Mouse (Mus musculus): ENCODE measurements around the gene Syce1l. TPM values are rescaled to one million over a fixed set of nuclear protein-coding genes. Genes with fewer than 3 reads are reported as not detected.
A peak's percentile ranks its signal among the peaks of the same experiment; 100 is the strongest.

Syce1l gene
- total RNA-seq (2021), result not detected

DNA sequence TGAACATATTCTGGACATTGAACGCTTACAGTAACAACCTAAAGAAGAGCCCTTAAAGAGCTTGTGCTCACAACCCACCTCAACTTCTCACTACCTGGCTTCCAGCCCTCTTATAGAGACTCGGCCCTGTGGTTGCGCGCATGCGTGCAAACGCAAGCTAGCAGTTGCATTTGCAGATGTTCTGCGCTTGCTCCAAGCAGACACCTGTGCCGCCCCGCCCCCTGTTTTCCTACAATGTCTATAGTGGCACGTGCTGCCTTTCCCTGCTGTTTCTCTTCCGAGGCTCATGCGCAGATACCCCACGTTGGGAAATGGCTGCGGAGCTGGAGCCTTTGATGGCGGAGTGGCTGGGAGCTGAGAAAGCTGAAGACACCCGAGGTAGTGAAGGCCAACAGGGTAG lies at the start of gene Syce1l:
Gene Syce1l (plus strand): TSS at position 288 of the 400 bp plus-strand sequence.
- intact Hi-C loops (cut with DNase I), result no loop called here
- DNase-seq, result no peak

DNA sequence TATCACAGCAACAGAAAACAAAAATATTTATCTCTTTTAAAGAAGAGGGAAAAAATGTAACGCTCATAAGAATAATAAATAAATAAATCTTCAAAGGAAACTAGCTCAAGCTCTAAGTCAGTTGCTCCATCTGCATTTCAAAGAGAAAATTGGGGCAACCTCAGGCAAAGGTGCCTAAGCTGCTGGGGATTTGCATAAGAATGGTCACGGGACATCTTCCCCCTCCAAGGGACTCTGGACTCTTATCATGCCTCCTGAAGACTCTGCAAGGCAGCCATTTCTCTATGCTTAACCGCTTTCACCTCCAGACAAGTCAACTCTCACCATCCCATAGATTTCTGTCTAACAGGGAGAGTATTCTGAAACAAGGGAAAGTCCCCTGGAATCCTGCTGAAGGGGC lies 44.6 kb upstream of the Syce1l start:
- DNase-seq, result no peak
- intact Hi-C loops (cut with DNase I), result no loop called here

DNA sequence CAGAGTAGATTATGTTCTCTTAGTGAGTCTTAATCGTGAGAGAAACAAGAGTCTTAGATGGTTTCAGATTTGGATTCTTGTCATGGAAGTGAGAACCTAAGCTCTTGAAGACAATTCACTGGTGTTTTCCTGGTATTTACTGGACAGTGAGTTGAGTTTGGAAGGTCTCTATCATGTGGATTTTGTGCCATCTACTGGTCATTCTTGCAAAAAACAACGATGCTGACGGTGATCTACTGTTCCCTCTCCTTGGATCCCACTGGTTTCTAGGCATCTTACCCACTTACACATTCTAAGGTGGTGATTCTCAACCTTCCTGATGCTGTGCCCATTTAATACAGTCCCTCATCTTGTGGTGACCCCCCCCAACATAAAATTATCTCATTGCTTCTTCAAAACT lies 10.4 kb upstream of the Syce1l start:
- peak in 1 of 2 experiments; percentile 35 for DNase-seq
- intact Hi-C loops (cut with DNase I), result loop anchor here (5.0 kb wide), 2 partner anchors 1570 to 1585 kb away; no protein-coding TSS in a partner anchor

DNA sequence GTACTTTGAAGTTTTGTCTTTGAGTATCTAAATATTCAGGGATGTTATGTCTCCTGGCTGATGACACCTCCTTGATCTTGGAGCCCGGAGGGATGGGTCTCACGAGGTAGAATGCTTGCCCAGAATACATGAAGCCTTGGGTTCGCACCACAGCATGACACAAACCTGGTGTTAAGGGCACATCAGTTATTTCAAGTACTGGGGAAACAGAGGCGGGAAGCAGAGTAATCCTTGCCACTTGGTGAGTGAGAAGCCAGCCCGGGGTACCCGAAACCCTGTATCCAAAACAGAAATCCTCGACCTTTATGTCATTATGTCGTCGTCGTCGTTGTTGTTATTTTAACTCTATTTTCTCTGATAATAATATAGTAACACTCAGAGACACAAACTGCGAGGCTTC lies 8.9 kb upstream of the Syce1l start:
- intact Hi-C loops (cut with DNase I), result loop anchor here (5.0 kb wide), 2 partner anchors 1572 to 1587 kb away; no protein-coding TSS in a partner anchor
- no peak for DNase-seq

DNA sequence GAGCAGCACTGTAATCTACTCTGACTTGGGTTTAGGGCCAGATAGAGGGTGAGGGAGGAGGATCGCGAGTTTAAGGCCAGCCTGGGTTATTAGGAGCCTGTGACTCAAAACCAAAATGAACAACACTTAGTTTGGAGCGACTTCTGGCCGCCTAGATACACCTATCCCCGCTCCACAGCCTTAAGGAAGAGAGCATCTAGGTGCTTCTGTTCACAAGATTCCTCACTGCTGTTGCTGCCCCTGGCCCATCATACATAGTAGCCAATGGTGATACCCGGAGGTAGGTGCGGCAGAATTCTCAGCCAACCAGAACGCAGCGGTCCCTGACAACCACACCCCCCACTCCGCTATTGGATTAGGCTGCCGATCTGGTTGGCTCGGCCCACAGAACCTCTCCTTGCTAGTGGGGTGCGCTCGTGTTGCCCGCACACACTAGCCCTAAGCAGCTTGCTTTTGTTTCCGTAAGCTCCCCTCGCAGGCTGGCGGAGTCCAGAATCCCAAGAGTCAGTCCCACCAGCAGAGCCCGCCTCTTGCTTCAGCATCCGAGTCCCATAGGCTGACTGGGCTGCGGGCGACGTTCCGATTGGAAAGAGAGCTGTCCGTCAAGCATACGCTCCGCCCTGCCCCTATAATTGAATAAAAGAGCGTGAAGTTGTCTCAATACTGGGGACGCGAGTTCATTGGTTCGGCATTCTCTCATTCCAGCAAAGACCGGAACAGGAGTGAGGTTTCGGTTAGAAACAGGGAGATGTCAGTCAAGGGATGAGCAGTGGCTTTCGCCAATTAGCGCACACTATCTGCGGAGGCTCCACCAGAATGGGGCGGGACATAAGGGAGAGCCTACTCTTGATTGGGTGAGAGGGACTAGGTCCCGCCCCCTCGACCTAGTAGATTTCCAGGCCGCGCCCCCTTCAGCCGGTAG lies 8.1 kb upstream of the Syce1l start, which contains the start of gene Mon1b:
Gene Mon1b (plus strand): TSS at position 918 of the 922 bp plus-strand sequence.
- peak; percentile 96 to 100 for DNase-seq
- intact Hi-C loops (cut with DNase I), result loop anchor here (5.0 kb wide), 2 partner anchors 1573 to 1588 kb away; no protein-coding TSS in a partner anchor

DNA sequence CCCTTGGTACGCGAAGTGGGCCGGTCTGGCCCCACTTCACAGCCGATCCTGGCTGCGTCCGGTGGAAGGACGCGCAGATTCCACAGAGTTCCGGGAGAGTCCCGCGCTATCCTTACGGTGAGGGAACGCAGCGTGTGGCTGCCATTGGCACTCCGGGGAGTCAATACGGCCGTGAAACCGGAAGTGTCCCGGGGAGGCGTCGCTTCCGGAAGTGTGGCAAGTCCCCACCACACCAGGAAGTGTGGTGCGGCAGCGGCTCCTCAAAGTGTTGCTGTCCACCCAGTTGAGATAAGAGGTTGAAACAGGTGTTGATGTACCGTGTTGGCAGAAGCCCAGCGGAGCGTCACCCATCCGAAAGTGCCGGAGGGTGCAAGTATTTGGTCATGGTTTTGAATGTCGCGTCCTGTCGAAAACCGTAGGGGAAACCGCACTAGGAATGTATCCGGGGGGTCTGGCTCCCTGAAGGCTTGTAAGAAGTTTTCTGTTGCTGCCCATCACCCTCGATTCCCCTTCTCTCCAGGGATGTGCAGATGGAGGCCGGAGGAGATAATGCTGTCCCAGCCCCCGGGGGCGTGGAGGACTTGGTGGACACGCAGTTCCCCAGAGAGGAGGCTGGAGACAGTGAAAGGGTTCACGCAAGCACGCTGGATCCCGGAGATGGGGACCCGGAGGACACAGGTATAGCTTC lies 7.3 kb upstream of the Syce1l start:
- intact Hi-C loops (cut with DNase I), result no loop called here

DNA sequence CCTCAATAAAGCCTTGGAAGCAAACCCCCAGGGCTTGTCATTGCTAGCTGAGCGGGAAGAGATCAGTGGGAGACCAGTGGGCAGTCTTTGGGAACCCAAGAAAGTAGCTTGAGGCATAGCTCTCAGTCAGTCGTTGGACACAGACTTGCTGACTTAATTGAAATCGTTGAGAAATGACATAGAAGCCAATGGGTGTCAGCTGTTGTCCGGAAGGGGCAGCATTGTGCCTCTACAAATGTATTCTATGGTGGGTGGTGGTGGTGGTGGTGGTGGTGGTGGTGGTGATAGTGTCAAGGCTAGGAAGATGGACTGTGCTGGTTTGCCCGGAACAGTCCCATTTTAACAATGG lies 6.8 kb upstream of the Syce1l start:
- intact Hi-C loops (cut with DNase I), result no loop called here
- DNase-seq, result no peak

More for the DNA sequence above, 7.3 kb upstream of the Syce1l start:
- peak in 1 of 2 experiments; percentile 100 for DNase-seq

DNA sequence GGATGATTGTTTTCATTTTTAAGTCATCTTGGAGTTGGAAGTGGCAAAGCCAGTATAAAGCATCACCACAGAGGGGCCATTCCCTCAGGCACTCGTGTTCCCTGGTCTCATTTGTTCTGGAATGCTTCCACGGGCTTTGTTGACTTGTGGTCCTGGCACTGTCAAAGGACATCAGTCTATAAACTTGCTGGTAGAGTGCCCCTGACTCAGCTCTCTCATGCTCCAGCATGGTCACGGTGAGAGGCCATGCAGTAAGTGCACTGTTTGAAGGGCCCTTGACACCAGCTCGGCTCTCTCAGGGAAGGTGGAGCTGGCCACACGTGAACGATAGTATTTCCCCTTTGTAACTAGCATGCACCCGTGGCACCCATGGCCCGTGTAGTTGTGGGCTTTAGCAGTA lies 2.7 kb upstream of the Syce1l start:
- DNase-seq, result no peak
- intact Hi-C loops (cut with DNase I), result no loop called here

DNA sequence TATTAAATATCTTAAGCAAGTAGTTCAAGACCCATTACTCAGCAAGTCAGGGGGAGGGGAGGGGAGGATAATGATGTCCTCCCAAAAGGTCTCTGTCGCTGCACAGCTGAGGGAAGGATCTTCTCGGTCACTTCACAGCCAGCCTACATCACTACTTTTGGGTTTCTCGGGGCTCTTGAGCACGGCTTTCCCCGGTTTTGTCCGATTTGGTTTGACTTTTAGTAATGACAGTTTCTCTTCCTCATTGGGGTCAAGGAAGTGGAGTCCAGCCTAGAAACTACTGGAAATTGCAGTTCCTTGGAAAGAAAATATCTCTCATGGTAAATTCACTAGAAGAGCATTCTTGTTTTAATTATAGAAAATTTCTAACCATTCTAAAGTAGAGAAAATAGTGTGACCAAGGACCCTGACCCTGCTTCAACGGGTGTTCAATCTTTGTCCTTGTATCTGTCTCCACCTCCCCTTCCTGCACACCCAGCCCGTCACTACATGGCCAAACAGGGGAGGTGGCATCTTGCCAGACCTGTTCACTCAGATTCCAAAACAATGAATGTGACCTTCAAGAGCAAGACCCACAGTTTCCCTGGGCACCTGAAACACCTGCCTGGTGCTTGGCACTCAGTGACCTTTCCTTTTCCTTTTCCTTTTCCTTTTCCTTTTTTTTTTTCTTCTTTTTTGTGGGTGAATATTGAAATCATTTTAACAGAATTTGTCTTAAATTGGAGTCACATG lies 632 bp downstream of the Syce1l start:
- intact Hi-C loops (cut with DNase I), result no loop called here
- no peak for DNase-seq

DNA sequence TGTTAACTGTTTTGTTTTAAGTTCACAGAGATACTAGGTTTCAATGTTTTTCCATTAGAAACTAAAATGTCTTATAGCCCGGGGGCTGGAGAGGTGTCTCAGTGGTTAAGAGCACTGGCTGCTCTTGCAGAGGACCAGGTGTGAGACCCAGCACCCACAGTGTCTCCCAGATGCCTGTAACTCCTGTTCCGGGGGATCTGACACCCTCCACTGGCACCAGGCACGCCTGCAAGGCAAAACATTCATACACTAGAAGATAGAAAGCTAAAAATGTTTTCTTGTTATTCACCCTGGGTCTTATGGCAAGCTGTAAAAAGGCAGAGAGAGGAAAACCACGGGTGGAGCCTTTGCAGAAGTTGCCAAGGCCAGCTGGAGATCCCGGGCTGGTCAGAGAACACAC lies 2.2 kb downstream of the Syce1l start:
- intact Hi-C loops (cut with DNase I), result no loop called here
- no peak for DNase-seq

DNA sequence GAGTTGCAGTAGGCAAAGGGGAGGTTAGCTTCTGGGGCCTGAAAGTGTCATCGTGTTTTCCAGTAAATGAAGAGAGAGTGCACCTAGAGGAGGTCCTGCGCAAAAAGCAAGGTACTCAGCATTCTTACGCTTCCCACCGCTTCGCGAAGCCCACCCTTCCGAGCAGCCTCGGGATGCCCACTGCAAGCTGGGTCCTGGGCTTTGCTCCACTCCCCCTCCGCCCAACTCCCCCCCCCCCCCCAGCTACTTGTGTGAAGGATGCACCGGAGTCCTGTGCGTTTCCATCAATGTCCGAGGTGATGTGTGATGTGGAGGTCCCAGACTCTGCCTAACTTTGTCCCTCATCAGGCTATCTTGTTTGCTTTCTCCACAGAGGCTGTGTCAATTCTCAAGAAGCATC lies 9.4 kb downstream of the Syce1l start:
- intact Hi-C loops (cut with DNase I), result no loop called here

DNA sequence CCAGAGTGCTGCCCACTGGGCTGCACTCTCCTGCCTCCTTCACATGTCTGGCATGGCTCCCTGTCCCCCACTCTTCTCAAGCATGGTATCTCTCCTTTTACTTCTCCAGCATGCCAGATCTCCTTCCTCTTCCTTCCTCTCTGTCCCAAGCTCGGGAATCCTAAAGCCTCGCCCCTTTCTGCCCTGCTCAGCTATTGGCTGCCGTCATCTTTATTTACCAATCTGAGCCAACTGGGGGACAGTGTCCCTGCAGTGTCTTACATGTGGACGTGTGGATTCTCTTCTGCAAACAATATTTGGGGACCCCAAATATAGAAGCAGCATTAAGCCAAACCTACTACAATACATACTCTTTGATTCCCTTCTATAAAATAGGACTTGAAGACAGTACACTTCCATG lies 10.1 kb downstream of the Syce1l start:
- DNase-seq, result no peak
- intact Hi-C loops (cut with DNase I), result no loop called here

More for the DNA sequence above, 9.4 kb downstream of the Syce1l start:
- no peak for DNase-seq

DNA sequence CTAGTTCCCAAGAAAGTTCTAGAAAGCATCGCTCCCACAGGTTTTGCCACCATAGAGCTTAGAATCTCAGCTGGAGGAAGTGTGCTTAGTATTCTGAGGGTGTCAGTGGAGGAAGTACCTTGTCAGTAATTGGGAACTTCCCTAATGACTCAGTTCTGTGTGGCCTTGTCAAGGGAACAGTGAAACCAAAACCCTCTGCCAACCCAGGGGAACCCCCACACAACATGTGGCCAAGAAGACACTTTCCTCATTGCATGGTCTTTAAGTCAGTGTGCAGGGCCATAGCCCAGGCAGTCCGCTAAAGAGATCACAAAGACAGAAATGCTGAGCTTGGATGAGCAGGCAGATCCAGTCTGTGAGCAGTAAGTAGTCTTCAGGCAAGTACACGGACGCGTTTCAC lies 13.1 kb downstream of the Syce1l start:
- DNase-seq, result no peak
- intact Hi-C loops (cut with DNase I), result no loop called here

DNA sequence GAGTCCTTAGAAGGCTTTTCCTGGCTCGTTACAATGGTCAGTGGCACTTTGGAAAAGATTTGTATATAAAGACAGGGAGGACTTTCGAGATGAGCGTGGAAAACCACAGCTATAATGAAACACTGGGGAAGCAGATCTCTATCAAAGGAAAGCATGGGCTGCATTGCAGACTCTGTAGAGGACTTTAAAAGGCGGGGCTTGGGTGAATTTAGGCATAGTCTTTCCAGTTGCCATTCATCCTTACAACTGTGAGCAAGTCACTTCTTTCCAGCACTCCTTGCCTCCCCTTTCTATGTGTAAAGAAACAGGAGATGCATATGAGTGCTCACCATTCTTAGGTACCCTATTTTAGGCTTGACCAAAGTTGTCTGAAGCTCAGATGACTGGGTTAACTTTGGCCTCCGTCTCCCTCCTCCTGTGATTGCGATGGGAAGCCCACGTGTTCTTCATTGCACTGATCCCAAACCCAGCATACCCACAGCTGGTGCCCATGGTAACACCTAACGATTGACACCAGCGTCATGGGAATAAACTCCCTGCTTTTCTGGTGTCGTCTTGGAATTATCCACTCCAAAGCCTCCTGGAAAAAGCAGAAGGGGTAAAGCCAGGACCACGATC lies 13.8 kb downstream of the Syce1l start:
- DNase-seq, result no peak
- intact Hi-C loops (cut with DNase I), result no loop called here

DNA sequence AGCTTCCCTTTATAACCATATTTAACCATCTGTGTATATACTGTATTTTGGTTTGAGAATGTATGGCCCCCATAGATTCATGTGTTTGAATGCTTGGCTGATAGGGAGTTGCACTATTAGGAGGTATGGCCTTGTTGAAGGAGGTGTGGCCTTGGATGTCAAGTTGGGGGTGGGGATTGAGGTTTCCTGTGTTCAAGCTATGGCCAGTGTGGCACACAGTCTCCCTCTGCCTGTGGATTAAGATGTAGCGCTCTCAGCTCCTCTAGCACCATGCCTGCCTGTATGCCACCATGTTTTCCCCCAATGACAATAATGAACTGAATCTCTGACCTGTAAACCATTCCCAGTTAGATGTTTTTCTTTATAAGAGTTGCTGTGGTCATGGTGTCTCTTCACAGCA lies 17.1 kb downstream of the Syce1l start:
- no peak for DNase-seq
- intact Hi-C loops (cut with DNase I), result loop anchor here (5.0 to 10.0 kb wide), 2 partner anchors 475 to 777 kb away; partner anchors contain the start of genes Nudt7 and Wwox

DNA sequence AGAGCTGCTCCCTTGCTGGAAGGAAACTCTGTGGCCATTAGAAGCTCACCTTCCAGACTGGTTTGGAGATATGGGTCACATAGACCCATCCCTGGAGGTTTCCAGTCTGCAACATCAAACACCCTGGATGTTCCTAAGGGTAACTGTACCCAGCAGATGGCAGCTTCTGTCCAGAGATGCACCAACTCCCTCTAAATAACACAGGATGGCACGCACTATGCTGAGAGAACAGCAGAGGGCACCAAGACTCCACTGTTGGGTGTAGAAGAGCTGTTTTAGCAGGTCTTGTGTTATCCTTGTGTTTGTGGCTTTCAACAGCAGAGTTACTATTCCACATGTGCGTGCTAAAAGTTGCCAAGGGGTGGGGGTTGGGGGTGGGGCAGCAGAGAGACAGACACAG lies 21.5 kb downstream of the Syce1l start:
- DNase-seq, result peak; percentile 67 to 76
- intact Hi-C loops (cut with DNase I), result loop anchor here (1.0 to 10.0 kb wide), 6 partner anchors 186 to 773 kb away; partner anchors contain the start of genes Nudt7 and Wwox

DNA sequence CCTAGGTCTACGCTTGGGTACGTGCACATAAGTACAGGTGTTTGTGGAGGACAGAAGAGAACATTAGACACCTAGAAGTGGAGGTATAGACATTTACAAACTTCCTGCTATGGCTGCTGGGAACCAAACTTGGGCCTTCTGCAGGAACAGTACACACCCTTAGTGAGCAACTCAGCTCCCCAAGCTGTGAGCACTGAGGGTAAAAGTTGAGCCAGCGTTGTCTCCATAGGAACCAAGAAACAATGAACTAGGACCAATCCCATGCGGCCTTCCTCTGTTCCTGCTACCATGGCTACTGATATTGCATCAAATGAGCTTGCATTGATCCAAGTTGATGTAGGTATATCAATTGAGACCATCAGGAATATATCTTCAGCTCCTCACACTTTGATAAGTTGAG lies 22.0 kb downstream of the Syce1l start:
- no peak for DNase-seq
- intact Hi-C loops (cut with DNase I), result loop anchor here (2.0 to 10.0 kb wide), 3 partner anchors 186 to 470 kb away; partner anchors contain the start of gene Nudt7

DNA sequence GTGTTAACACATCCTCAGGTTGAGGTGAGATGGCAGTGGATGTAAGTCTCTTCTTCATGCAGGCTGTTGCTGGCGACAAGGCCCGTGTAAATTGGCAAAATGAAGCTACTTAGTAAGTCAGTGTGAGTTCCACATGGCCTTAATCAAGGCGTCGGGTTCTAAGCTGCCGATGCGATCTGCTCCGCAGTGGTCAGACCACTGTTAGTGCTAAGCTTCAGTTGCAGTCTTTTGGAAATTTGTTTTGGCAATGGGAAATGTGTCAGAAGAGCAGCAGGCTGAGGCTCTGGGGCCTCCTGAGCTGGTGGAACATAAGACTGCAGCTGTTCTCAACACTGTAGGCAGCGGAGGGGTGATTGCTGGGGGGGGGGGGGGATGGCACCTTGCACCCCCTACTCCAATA lies 22.9 kb downstream of the Syce1l start:
- intact Hi-C loops (cut with DNase I), result loop anchor here (2.0 to 10.0 kb wide), 3 partner anchors 185 to 469 kb away; partner anchors contain the start of gene Nudt7

DNA sequence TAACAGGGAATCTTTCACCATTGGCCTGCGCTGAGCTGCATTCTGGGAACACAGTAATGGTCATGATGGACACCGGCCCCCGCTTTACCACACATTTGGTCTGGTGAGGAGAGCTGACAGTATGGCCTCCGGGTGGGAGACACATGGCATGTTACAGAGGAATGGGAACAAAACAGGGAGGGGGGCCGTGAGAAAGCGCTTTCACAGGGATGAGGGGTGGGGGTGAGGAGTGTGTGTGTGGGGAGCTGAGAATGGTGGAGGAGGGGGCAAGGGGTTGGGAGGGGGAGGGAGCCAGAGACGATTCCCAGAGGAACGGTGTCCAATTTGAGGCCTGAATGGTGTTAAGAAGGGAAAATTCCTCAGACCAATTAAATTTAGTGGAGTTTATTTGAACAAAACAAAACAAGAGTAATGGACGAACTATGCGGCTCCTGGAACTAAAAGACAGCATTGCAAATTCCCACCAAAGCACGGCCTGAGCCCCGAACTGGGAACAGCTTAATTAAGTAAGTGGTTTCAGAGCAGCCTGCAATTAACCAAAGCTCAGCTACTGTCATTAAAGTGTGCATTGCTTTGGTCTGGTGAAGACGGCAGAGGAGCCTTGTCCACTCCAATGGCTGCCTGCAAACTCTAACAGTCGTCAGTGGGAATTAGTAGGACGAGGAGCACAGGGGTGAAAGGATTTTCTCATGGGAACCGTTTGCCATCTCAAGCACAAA lies 23.9 kb downstream of the Syce1l start:
- DNase-seq, result no peak
- intact Hi-C loops (cut with DNase I), result loop anchor here (10.0 kb wide), 1 partner anchor 468 kb away; the partner anchor contains the start of gene Nudt7

More for the DNA sequence above, 22.9 kb downstream of the Syce1l start:
- no peak for DNase-seq
